Mouse (Mus musculus) megakaryocyte, embryonic 14.5 days (primary cell): ENCODE measurements around the gene Gpx1.

Source experiments
- FLI1 ChIP-seq: IDR thresholded peaks from 2 replicates; pipeline ENCODE4 v1.6.1; 2012; ENCODE audit warnings: low read length, inconsistent platforms, mixed read lengths
- GATA1 ChIP-seq: IDR thresholded peaks from 3 replicates; pipeline ENCODE4 v1.6.1; 2012; ENCODE audit warnings: mixed read lengths, low read length, inconsistent platforms, borderline replicate concordance

DNA sequence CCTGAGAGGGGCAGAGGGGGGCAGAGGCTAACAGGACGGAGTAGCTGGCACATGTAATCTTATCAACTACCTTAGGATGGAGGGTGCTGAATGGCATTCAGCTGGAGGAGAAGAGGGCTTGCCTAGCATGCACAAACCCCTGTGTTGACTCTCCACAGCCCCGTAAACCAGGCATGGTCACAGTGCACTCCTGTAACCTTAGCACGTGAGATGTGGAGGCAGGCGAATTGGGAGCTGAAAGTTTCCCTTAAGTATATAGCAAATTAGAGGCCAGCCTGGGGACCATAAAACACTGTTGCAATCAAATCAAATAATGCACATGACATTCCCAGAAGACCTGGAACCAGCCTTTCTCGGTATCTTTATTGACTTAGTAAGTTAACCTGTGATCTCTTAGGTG lies 40.0 kb downstream of the Gpx1 start:
- TF ChIP-seq GATA1 (no peak), FLI1 (no peak)
